Mouse (Mus musculus) hindbrain, embryonic 12.5 days (tissue): ENCODE measurements around the gene Gm960. TPM values are rescaled to one million over a fixed set of nuclear protein-coding genes. Genes with fewer than 3 reads are reported as not detected.

Experiments used
- ATAC-seq: fragments of 200-750 bp; cut with Nextera tagmentation; 2 replicates; pipeline ENCODE4 v1.8.0; 2017; ENCODE audit warnings: moderate TSS enrichment; ENCODE audit not compliant: low FRiP score
- H3K27ac ChIP-seq: fragments of 300-500 bp; sonication (generic); 2 replicates; pipeline ENCODE4 v1.5.1; 2016; ENCODE audit warnings: mild to moderate bottlenecking
- H3K27me3 ChIP-seq: fragments of 300-500 bp; sonication (generic); 2 replicates; pipeline ENCODE4 v1.6.1; 2016; ENCODE audit warnings: mild to moderate bottlenecking
- H3K36me3 ChIP-seq: fragments of 300-500 bp; sonication (generic); 2 replicates; pipeline ENCODE4 v1.6.1; 2016; ENCODE audit warnings: mild to moderate bottlenecking
- H3K4me1 ChIP-seq: fragments of 300-500 bp; sonication (generic); 2 replicates; pipeline ENCODE4 v1.6.1; 2016
- H3K4me2 ChIP-seq: fragments of 300-500 bp; sonication (generic); replicated peaks from 2 replicates; pipeline ENCODE4 v1.6.1; 2016; ENCODE audit warnings: mild to moderate bottlenecking
- H3K4me3 ChIP-seq: fragments of 300-500 bp; sonication (generic); 2 replicates; pipeline ENCODE4 v1.5.1; 2016; ENCODE audit warnings: mild to moderate bottlenecking
- H3K9ac ChIP-seq: fragments of 300-500 bp; sonication (generic); 2 replicates; pipeline ENCODE4 v1.6.1; 2016; ENCODE audit warnings: mild to moderate bottlenecking, moderate library complexity
- H3K9me3 ChIP-seq: fragments of 300-500 bp; sonication (generic); replicated peaks from 2 replicates; pipeline ENCODE4 v1.6.1; 2016; ENCODE audit warnings: mild to moderate bottlenecking
- WGBS: fragments of 180-500 bp; shearing (Covaris S2); methylation state at CpG from one replicate; pipeline ENCODE4 v1.1.7; 2016; 5-methylcytosine and 5-hydroxymethylcytosine counted together
- polyA plus RNA-seq: library from polyadenylated mRNA; unstranded; fragments of >200 nt; fragmentation: Nextera tagmentation; extraction: Ambion mirVana; gene quantifications from 2 replicates; pipeline ENCODE4 v1.2.1, GENCODE M21; 2016

The Gm960 gene
- polyA plus RNA-seq, result 3.6 and 6.3 TPM in 2 replicates

DNA sequence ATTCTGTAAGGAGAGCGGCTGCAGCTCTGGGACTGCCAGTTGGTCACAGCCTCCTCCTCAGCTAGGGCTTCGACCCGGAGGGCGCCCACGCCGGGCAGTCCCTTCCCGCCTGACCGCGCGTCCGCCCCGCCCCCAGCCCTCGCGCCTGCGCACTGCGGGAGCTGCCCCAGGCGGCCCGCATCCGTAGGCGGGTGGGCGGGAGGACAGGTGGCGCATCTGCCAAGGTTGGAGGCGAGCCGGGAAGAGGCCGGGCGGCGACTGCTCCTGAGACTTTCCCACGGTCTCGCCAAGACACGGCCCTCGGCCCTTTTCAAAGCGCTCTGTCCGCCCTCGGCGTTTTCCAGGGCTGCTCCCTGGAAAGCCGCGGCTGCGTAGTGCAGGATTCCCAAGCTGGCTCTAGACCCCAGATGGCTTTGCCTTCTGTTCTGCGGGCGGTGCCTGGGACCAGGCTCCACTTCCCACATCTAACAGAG lies at the start of gene Gm960:
Gene Gm960 (minus strand): TSS at position 464 of the 473 bp plus-strand sequence.
- peak within 1 kb of the TSS; percentile 76 for H3K27ac ChIP-seq
- WGBS, result 1% methylated on average over 40 of the region's 40 CpGs

DNA sequence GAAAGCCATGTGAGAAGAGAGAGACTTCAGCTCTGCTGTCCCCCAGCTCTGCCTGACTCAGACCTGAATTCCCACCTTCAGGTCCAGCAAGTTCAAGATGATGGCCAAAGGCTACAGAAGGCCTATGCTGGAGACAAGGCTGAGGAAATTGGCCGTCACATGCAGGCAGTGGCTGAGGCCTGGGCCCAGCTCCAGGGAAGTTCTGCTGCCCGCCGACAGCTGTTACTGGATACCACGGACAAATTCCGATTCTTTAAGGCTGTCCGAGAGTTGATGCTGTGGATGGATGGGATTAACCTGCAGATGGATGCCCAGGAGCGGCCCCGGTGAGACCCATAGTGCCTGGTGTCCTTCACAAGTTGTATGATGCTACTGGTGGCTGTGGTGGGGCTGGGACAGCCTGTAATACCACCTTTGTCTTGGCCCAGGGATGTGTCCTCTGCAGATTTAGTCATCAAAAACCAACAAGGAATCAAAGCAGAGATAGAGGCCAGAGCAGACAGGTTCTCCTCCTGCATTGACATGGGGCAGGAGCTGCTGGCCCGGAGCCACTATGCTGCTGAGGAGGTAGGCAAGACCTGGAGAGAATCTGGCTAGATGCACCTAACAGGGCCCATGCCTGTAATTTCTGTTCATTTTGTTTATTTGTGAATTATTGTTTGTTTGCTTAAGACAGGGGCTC lies 49.3 kb upstream of the Gm960 start:
- no peaks in the 10 kb centered on the region for H3K4me1 ChIP-seq
- WGBS, result 92% methylated on average over 9 of the region's 9 CpGs
- H3K4me2 ChIP-seq, result no peak overlapping the region
- ATAC-seq, result no peak
- no peak overlapping the region for H3K27ac ChIP-seq
- no peaks in the 10 kb centered on the region for H3K27me3 ChIP-seq
- peak overlapping the region; percentile 8; the same call in 1 of the 2 replicates for H3K9ac ChIP-seq
- H3K9me3 ChIP-seq, result no peaks in the 10 kb centered on the region
- H3K4me3 ChIP-seq, result no peak overlapping the region
- H3K36me3 ChIP-seq, result peaks cover 89% of the 10 kb centered on the region

More for the DNA sequence above, at the start of gene Gm960:
- Histone ChIP-seq H3K9ac (peak within 1 kb of the TSS; percentile 67), H3K4me1 (peaks cover 9% of the 10 kb centered on the region; the same call in 1 of the 2 replicates), H3K9me3 (no peaks in the 10 kb centered on the region), H3K27me3 (peaks cover 38% of the 10 kb centered on the region), H3K4me3 (peak within 1 kb of the TSS; percentile 54), H3K36me3 (no peaks in the 10 kb centered on the region), H3K4me2 (peak within 1 kb of the TSS; percentile 71)
- peak; percentile 89 for ATAC-seq

DNA sequence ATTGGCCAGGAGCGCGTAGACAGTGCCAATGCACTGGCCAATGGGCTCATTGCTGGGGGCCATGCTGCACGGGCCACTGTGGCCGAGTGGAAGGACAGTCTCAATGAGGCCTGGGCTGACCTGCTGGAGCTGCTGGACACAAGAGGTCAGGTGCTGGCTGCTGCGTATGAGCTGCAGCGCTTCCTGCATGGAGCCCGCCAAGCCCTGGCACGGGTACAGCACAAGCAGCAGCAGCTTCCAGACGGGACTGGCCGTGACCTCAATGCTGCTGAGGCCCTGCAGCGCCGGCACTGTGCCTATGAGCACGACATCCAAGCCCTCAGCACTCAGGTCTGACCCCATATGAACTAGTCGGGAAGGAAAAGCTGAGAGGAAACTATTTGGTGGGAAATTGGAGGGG lies 48.1 kb upstream of the Gm960 start:
- H3K4me2 ChIP-seq, result no peak overlapping the region
- no peaks in the 10 kb centered on the region for H3K27me3 ChIP-seq
- peaks cover 90% of the 10 kb centered on the region for H3K36me3 ChIP-seq
- H3K4me1 ChIP-seq, result no peaks in the 10 kb centered on the region
- H3K9ac ChIP-seq, result no peak overlapping the region
- no peaks in the 10 kb centered on the region for H3K9me3 ChIP-seq
- no peak for ATAC-seq
- 86% methylated on average over 14 of the region's 14 CpGs for WGBS
- no peak overlapping the region for H3K4me3 ChIP-seq
- H3K27ac ChIP-seq, result no peak overlapping the region

DNA sequence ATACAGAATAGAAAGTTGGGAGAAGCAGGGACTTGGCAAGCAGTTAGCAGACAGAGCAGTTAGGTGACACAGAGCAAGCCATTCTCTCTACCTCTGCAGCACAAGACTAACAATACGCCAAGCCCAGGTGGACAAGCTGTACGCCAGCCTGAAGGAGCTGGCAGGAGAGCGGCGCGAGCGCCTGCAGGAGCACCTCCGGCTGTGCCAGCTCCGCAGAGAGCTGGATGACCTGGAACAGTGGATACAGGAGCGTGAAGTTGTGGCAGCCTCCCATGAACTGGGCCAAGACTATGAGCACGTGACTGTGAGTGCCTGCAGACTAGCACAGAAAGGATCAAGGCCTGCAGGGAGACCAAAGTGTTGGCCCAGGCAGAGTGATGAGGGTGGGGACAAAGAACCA lies 47.2 kb upstream of the Gm960 start:
- H3K9ac ChIP-seq, result no peak overlapping the region
- ATAC-seq, result no peak
- no peaks in the 10 kb centered on the region for H3K4me1 ChIP-seq
- 89% methylated on average over 10 of the region's 10 CpGs for WGBS
- H3K9me3 ChIP-seq, result no peaks in the 10 kb centered on the region
- no peak overlapping the region for H3K4me3 ChIP-seq
- no peaks in the 10 kb centered on the region for H3K27me3 ChIP-seq
- H3K27ac ChIP-seq, result no peak overlapping the region
- peaks cover 90% of the 10 kb centered on the region for H3K36me3 ChIP-seq
- H3K4me2 ChIP-seq, result no peak overlapping the region

DNA sequence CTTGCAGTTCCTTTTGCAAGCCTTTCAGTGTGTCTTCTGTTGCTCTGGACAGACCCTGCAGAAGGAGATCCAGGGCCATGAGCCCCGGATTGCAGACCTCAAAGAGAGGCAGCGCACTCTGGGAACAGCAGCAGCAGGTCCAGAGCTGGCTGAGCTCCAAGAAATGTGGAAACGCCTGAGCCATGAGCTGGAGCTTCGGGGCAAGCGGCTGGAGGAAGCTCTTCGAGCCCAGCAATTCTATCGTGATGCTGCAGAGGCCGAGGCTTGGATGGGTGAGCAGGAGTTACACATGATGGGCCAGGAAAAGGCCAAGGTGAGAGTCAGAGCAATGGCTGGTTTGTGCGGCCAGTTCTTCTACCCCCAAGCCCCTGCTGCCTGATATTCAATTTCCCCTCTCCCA lies 46.6 kb upstream of the Gm960 start:
- H3K27me3 ChIP-seq, result no peaks in the 10 kb centered on the region
- no peak overlapping the region for H3K4me3 ChIP-seq
- WGBS, result 80% methylated on average over 9 of the region's 9 CpGs
- H3K36me3 ChIP-seq, result peaks cover 90% of the 10 kb centered on the region
- H3K27ac ChIP-seq, result no peak overlapping the region
- no peak overlapping the region for H3K9ac ChIP-seq
- no peaks in the 10 kb centered on the region for H3K9me3 ChIP-seq
- H3K4me1 ChIP-seq, result no peaks in the 10 kb centered on the region
- no peak for ATAC-seq
- H3K4me2 ChIP-seq, result no peak overlapping the region

DNA sequence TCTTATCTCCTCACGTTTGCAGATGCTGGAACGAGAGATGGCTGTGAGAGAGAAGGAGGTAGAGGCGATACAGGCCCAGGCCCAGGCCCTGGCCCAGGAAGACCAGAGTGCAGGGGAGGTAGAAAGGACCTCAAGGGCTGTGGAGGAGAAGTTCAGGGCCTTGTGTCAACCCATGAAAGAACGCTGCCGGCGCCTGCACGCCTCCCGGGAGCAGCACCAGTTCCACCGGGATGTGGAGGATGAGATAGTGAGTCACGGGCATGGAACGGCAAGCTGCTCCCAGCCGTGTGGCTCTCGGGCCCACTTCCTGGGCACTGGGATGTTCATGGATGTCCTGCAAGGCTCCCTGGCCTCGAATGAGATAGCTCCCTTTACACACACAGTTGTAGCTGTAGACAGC lies 45.6 kb upstream of the Gm960 start:
- Histone ChIP-seq H3K9me3 (no peaks in the 10 kb centered on the region), H3K27ac (no peak overlapping the region), H3K4me1 (no peaks in the 10 kb centered on the region), H3K9ac (no peak overlapping the region), H3K36me3 (peaks cover 90% of the 10 kb centered on the region), H3K4me2 (no peak overlapping the region), H3K27me3 (no peaks in the 10 kb centered on the region), H3K4me3 (no peak overlapping the region)
- WGBS, result 86% methylated on average over 14 of the region's 14 CpGs
- no peak for ATAC-seq

DNA sequence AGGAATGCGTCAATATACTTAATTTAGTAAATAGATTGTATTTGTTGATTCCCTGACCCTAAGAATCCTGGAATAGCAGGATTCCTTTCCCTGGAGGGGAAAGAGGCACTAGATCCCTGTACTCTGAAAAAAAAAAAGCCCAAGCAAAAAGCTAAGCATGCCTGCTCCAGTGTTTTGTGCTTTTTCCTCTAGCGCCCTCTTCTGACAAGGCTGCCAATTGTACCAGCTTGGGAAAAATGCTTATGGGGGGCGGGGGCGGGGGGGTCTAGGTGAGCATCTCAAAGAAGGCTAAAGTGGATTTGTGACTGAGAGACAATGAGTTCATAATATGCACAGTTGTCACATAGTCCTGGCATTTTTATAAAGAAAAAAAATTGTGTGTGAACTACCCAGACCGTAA lies 45.1 kb upstream of the Gm960 start:
- Histone ChIP-seq H3K9me3 (no peaks in the 10 kb centered on the region), H3K4me3 (no peak overlapping the region), H3K27me3 (no peaks in the 10 kb centered on the region), H3K9ac (no peak overlapping the region), H3K4me2 (no peak overlapping the region), H3K4me1 (no peaks in the 10 kb centered on the region), H3K36me3 (peaks cover 87% of the 10 kb centered on the region), H3K27ac (no peak overlapping the region)
- WGBS, result 40% methylated on average over 5 of the region's 5 CpGs
- no peak for ATAC-seq

DNA sequence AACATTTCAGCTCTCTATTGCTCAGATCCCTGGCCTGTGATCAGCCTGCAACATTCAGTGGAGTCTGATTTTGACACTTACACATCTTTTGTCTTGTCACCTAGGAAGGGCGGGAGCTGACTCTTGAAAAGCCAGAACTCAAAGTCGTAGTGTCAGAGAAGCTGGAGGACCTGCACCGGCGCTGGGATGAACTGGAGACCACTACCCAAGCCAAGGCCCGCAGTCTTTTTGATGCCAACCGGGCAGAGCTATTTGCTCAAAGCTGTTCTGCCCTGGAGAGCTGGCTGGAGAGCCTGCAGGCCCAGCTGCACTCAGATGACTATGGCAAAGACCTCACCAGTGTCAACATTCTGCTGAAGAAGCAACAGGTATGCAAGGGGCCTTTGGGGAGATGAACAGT lies 43.8 kb upstream of the Gm960 start:
- H3K36me3 ChIP-seq, result peaks cover 87% of the 10 kb centered on the region
- no peaks in the 10 kb centered on the region for H3K4me1 ChIP-seq
- no peak overlapping the region for H3K27ac ChIP-seq
- H3K4me2 ChIP-seq, result no peak overlapping the region
- ATAC-seq, result no peak
- H3K4me3 ChIP-seq, result no peak overlapping the region
- no peaks in the 10 kb centered on the region for H3K9me3 ChIP-seq
- H3K27me3 ChIP-seq, result no peaks in the 10 kb centered on the region
- WGBS, result 92% methylated on average over 6 of the region's 6 CpGs
- no peak overlapping the region for H3K9ac ChIP-seq

DNA sequence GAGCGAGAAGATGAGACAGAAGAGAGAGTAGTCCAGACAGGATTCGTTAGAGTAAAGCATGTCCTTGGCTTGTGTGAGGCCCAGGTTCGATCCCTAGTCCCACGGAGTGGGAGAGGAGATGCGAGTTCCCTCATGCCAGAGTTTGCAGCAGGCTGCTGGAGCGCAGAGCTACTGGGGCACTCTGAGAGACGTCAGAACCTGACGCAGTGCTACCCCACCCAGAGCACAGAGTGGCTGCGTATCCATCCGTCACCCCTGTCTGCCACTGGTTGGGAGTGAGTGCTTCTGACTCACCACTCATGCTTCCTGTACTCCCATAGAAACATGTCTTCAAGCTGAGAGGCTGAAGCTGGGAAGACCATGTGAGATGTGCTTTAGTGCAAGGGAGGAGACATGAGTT lies 43.0 kb upstream of the Gm960 start:
- Histone ChIP-seq H3K36me3 (peaks cover 86% of the 10 kb centered on the region), H3K4me2 (no peak overlapping the region), H3K4me1 (no peaks in the 10 kb centered on the region), H3K27me3 (no peaks in the 10 kb centered on the region), H3K9me3 (no peaks in the 10 kb centered on the region), H3K27ac (no peak overlapping the region), H3K9ac (no peak overlapping the region), H3K4me3 (no peak overlapping the region)
- no peak for ATAC-seq
- WGBS, result 80% methylated on average over 10 of the region's 10 CpGs

DNA sequence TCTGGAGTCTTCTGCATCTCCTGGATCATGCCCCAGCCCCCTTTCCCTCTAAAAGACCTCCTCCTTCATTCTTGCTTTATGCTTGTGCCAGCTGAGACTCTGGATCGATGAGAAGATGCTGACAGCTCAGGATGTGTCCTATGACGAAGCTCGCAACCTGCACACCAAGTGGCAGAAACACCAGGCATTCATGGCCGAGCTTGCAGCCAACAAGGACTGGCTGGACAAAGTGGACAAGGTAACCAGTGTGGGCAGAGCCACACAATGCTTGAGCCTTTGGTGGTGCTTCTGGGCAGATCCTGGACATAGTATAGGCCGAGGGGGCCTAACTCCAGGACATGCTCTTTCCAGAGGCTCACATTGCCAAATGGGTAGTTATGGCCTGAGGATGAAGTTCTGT lies 41.3 kb upstream of the Gm960 start:
- no peak overlapping the region for H3K4me2 ChIP-seq
- no peak overlapping the region for H3K27ac ChIP-seq
- H3K9ac ChIP-seq, result no peak overlapping the region
- H3K27me3 ChIP-seq, result no peaks in the 10 kb centered on the region
- peaks cover 81% of the 10 kb centered on the region for H3K36me3 ChIP-seq
- 93% methylated on average over 5 of the region's 5 CpGs for WGBS
- no peaks in the 10 kb centered on the region for H3K4me1 ChIP-seq
- H3K9me3 ChIP-seq, result no peaks in the 10 kb centered on the region
- no peak for ATAC-seq
- H3K4me3 ChIP-seq, result no peak overlapping the region

DNA sequence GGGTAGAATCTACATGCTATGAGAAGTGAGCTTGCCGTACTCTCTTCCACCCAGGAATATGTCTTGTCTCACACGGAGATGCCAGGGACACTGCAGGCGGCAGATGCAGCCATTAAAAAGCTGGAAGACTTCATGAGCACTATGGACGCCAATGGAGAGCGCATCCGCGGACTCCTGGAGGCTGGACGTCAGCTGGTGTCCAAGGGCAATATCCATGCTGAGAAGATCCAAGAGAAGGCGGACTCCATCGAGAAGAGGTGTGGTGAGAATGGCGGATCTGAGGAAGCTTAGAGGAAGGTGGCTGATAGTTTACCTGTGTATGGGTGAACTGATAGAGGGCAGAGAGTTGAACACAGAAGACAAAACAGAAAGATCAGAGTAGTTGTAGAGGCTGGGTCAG lies 40.6 kb upstream of the Gm960 start:
- no peak overlapping the region for H3K4me3 ChIP-seq
- WGBS, result 90% methylated on average over 11 of the region's 11 CpGs
- H3K4me1 ChIP-seq, result no peaks in the 10 kb centered on the region
- no peak for ATAC-seq
- peaks cover 81% of the 10 kb centered on the region for H3K36me3 ChIP-seq
- H3K4me2 ChIP-seq, result no peak overlapping the region
- H3K9ac ChIP-seq, result no peak overlapping the region
- no peaks in the 10 kb centered on the region for H3K9me3 ChIP-seq
- no peak overlapping the region for H3K27ac ChIP-seq
- no peaks in the 10 kb centered on the region for H3K27me3 ChIP-seq

DNA sequence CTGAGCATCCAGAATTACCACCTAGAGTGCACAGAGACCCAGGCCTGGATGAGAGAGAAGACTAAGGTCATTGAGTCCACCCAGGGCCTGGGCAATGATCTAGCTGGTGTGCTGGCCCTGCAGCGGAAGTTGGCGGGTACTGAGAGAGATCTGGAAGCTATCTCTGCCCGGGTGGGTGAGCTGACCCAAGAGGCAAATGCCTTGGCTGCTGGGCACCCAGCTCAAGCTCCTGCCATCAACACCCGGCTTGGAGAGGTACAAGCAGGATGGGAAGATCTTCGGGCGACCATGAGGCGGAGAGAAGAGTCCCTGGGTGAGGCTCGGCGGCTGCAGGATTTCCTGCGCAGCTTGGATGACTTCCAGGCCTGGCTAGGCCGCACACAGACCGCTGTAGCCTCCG lies 39.4 kb upstream of the Gm960 start:
- 88% methylated on average over 13 of the region's 13 CpGs for WGBS
- no peak for ATAC-seq
- Histone ChIP-seq H3K9me3 (no peaks in the 10 kb centered on the region), H3K27ac (no peak overlapping the region), H3K4me2 (no peak overlapping the region), H3K4me3 (no peak overlapping the region), H3K27me3 (no peaks in the 10 kb centered on the region), H3K36me3 (peaks cover 88% of the 10 kb centered on the region), H3K4me1 (no peaks in the 10 kb centered on the region), H3K9ac (no peak overlapping the region)

DNA sequence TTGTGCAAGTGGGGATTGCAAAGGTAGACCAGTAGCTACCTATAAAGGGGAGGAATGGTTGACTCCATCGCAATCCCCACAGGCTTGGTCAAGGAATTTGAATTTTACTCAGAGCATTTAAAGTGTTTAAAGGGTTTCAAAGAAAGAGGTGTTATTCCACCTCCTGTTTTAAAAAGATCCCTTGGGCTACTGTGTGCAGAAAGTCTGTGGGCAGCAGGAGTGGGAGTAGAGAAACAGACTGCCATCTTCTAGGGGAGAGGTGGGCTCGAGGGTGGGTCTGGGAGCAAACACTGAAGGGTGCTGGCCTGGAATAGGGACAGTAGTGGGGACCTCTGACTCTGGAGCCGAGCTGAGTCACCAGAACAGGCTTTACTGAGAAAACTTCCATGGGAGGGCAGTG lies 34.6 kb upstream of the Gm960 start:
- H3K9ac ChIP-seq, result no peak overlapping the region

More for the DNA sequence above, 34.6 kb upstream of the Gm960 start:
- H3K4me3 ChIP-seq, result no peak overlapping the region
- 89% methylated on average over 3 of the region's 3 CpGs for WGBS
- no peak overlapping the region for H3K4me2 ChIP-seq
- H3K36me3 ChIP-seq, result peaks cover 87% of the 10 kb centered on the region
- no peaks in the 10 kb centered on the region for H3K27me3 ChIP-seq
- no peaks in the 10 kb centered on the region for H3K4me1 ChIP-seq
- ATAC-seq, result no peak
- H3K27ac ChIP-seq, result no peak overlapping the region
- H3K9me3 ChIP-seq, result no peaks in the 10 kb centered on the region
